Mouse (Mus musculus): ENCODE results near the gene Gm9046. TPM values are rescaled to one million over a fixed set of nuclear protein-coding genes. Genes with fewer than 3 reads are reported as not detected.
"Not testable (repeated sequence)": the region's sequence is repeated elsewhere in the genome, so short reads cannot be mapped to it uniquely, and the experiment has no call there.

Gm9046 gene
- polyA plus RNA-seq, 1 experiment from 2014 or later = not detected

DNA sequence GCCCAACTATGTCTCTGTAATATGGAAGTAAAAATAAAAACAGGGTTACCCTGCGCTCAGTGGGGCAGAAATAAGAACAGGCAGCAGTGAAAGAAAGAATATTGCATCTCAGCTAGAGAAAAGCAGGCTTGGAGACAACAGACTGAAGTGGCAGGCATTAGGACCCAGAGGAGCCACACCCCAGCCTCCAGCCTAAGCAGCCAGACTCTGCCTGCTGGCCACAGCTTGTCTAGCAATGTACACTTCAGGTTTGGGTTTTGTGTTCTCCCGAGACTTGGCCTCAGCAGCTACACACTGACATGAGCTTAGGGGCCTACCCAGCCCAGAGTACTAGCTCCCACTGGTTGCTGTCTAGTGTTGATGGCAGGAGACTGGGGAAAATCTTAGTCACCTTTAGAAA, 40.9 kb downstream of the Gm9046 start:
- not testable (repeated sequence) for H3K4me2 ChIP-seq; H3K4me3 ChIP-seq (ENCODE audit: low read depth, low read length); H3K4me1 ChIP-seq (ENCODE audit: control insufficient read depth, insufficient read depth, low read length); H3K9ac ChIP-seq (ENCODE audit: low read depth, low read length); H3K9me3 ChIP-seq (replicated peaks; ENCODE audit: control insufficient read depth, low read length); H3K27ac ChIP-seq (ENCODE audit: low read depth, low read length); H3K27me3 ChIP-seq (ENCODE audit: control insufficient read depth, insufficient read depth, low read length); H3K36me3 ChIP-seq (ENCODE audit: control insufficient read depth, insufficient read depth, low read length); ATAC-seq (replicated peaks; ENCODE audit: insufficient number of reproducible peaks, low FRiP score, low TSS enrichment)
- WGBS (ENCODE audit: insufficient replicate concordance) = 32% methylated on average over 2 of the region's 2 CpGs

DNA sequence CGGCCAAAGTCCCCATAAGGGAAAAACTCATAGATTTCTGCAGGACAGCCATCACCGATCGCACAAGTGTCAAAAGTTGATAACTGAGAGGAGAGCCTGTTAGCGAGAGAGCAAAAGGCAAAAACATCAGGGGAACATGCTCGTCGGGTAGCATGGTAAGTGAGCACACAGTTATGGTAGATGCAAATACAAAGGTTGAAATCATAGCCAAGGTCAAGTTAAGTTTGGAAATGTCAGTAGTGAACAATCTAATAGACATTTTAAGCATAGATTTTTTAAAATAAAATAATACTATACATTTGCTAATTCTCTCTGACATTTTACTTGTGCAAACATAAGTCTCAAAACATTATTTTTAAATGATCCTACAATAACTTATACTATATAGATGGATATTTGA, 48.1 kb downstream of the Gm9046 start, which contains the start of gene Iltifb:
Gene Iltifb, minus strand, starts transcription at position 101 of the 400 bp plus-strand sequence.
- Histone ChIP-seq H3K27ac (ENCODE audit: low read depth, low read length) (no peak within 1 kb of the TSS), H3K27me3 (ENCODE audit: control insufficient read depth, insufficient read depth, low read length) (no peaks in the 10 kb centered on the region), H3K9ac (ENCODE audit: low read depth, low read length) (no peak within 1 kb of the TSS), H3K4me3 (ENCODE audit: low read depth, low read length) (no peak within 1 kb of the TSS), H3K9me3 (replicated peaks; ENCODE audit: control insufficient read depth, low read length) (no peaks in the 10 kb centered on the region), H3K4me2 (no peak within 1 kb of the TSS), H3K36me3 (ENCODE audit: control insufficient read depth, insufficient read depth, low read length) (no peaks in the 10 kb centered on the region), H3K4me1 (ENCODE audit: control insufficient read depth, insufficient read depth, low read length) (no peaks in the 10 kb centered on the region)
- ATAC-seq (replicated peaks; ENCODE audit: insufficient number of reproducible peaks, low FRiP score, low TSS enrichment) = no peak
- 81% methylated on average over 6 of the region's 6 CpGs for WGBS (ENCODE audit: insufficient replicate concordance)

Other genes starting within 250 kb of the Gm9046 start
- gene Mdm1, start 201.4 kb downstream of the Gm9046 start, polyA plus RNA-seq (2014; fragmentation: Nextera tagmentation; extraction: Ambion mirVana) = 17.2 and 19.0 TPM in 2 replicates
- not detected in 2 replicates for gene Il22, start 138.3 kb downstream of the Gm9046 start, polyA plus RNA-seq (2014; fragmentation: Nextera tagmentation; extraction: Ambion mirVana)
- not detected in 2 replicates for gene Gm32717, start 102.5 kb downstream of the Gm9046 start, polyA plus RNA-seq (2014; fragmentation: Nextera tagmentation; extraction: Ambion mirVana)
- gene Gm32802, start 84.6 kb downstream of the Gm9046 start, polyA plus RNA-seq (2014; fragmentation: Nextera tagmentation; extraction: Ambion mirVana) = not detected in 2 replicates
- not detected in 2 replicates for gene Iltifb, start 48.2 kb downstream of the Gm9046 start, polyA plus RNA-seq (2014; fragmentation: Nextera tagmentation; extraction: Ambion mirVana)
- gene Gm9040, start 16.3 kb downstream of the Gm9046 start, polyA plus RNA-seq (2014; fragmentation: Nextera tagmentation; extraction: Ambion mirVana) = not detected in 2 replicates
- not detected in 2 replicates for gene Gm9044, start 10.8 kb downstream of the Gm9046 start, polyA plus RNA-seq (2014; fragmentation: Nextera tagmentation; extraction: Ambion mirVana)
- 0.11 TPM in 1 of 2 replicates, not detected in the other for gene Gm9045, start 5.4 kb downstream of the Gm9046 start, polyA plus RNA-seq (2014; fragmentation: Nextera tagmentation; extraction: Ambion mirVana)
- gene Gm9048, start 5.4 kb upstream of the Gm9046 start, polyA plus RNA-seq (2014; fragmentation: Nextera tagmentation; extraction: Ambion mirVana) = not detected in 2 replicates
- 0.11 TPM in 1 of 2 replicates, not detected in the other for gene Gm9049, start 10.8 kb upstream of the Gm9046 start, polyA plus RNA-seq (2014; fragmentation: Nextera tagmentation; extraction: Ambion mirVana)
- gene Ifng, start 97.8 kb upstream of the Gm9046 start, polyA plus RNA-seq (2014; fragmentation: Nextera tagmentation; extraction: Ambion mirVana) = not detected in 2 replicates

All from heart, embryonic 11.5 days (tissue).